Mouse (Mus musculus): ENCODE data around the gene Mef2c. TPM values are rescaled to one million over a fixed set of nuclear protein-coding genes. Genes with fewer than 3 reads are reported as not detected.

Mef2c gene
- total RNA-seq, 2 experiments from 2014 or later: 95.1 to 105 TPM

DNA sequence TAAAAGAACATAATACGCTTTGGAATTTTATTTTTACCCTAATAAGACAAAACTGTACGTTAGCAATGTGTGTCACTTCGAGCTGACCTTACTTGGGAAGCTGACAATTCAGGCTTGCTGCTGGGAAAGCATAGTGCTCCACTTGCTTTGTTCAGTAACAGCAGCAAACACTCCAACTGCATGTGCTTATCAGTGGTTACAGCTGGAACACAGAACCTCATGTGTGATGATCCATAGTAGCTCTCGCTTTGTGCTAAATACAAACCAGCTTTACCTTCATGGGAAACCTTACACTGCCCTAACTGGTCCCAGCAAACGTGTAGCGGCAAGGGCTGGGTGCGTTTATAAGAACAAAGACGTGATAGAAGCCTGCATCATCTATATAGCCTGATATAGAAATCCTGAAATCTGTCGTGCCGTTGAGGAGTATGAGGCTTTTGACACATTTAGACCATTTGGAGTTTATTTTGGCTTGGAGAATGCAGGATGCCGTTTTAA is 65.0 kb downstream of the Mef2c start:
- no peak for ATAC-seq (replicated peaks; ENCODE audit: poor library complexity)

- peak; percentile 90 for ATAC-seq (replicated peaks; ENCODE audit: poor library complexity)
These were observed 68.2 kb downstream of the Mef2c start for GRCm38 (mm10) chr13:83571973-83572447.

DNA sequence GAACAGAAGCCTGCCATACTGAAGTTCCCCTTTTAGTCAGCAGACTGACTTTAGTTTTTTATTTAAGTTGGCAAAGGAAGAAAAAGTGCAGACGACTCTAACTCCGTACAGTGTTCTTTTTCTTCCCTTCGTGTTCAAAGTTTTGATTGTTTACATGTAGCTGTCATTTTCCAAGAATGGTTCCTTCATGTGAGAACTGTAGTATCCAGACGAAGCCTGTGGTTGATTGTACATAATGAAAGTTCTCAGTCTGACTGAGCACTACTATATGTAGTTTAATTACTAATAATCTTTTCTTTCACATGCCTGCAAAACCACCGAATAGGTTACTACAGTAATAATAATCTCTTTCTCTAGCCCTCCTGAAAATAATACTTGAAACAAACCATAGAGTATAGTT is 68.6 kb downstream of the Mef2c start:
- ATAC-seq (replicated peaks; ENCODE audit: poor library complexity): no peak

GRCm38 (mm10) chr13:83573327-83573726 is 69.5 kb downstream of the Mef2c start:
- ATAC-seq (replicated peaks; ENCODE audit: poor library complexity): no peak

DNA sequence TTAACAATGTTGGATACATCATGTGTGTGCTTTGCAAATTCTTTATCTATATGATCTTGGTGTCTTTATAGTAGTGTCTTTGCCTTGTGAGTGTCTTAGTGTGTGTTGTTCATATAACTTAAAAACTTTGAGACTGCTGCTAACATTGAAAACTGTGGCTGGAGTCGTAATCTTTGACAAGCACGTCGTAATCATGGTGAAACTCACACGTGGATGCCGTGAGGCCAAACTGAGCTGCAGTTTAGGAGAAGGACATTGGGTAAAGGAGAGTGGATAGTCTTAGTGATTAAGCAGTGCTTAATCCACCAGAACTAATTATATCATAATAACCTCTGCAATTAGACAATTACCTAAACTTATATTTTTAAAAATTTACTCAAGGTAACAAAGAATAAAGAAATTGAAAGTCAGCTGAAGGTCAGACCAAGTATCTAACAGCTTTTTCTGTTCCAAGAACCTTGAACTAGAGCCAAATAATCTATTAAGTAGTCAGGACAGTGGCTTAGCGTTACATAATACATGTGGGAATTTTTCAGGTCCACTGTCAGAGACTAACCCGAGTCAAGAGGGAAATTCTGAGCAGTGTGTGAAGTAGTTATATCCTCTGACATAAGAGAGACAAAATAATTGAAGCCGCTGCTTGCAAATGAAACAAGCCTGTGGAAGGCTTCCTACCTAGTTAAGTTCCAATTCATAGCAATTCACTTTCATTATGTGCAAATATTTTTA is 70.2 kb downstream of the Mef2c start:
- ATAC-seq (replicated peaks; ENCODE audit: poor library complexity): 0 out of 2 replicates have a peak, but pooled peaks have one; percentile 18

DNA sequence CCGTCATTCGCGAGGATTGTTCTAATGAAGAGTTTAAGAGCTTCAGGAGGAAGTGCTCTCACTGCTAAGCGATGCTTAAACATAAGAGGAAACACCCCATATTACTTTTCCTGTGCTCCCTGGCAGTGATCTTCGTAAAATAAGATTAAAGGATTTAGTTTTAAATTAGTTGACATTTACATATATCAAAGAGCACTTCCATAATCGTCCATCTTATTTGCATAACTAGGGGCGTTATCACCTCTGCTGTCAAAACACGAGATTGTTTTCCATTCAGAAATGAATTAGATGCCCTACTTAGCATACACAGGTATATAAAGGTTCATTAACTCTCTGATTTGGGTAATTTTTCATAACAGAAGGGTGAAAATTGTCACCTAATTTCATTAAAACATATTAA is 71.0 kb downstream of the Mef2c start:
- ATAC-seq (replicated peaks; ENCODE audit: poor library complexity): no peak

DNA sequence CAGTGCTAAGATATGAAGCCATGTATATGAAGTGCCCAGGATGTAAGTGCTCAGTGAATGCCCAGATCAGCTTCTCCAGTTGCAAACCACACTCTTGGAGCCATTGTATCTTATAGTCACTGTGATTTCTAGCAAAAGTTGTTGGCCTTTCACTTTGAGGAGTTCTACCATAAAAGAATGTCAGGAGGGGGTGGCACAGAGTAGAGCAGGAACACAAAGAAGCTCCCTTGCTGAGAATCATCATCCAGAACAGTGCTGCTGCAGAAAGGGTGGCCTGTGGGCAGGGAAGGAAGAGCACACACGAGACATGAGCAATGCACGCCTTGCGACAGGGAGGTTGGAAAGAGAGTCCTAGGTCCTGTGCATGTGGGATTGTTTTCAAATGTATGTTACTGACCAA is 75.6 kb downstream of the Mef2c start:
- ATAC-seq (replicated peaks; ENCODE audit: poor library complexity): no peak

DNA sequence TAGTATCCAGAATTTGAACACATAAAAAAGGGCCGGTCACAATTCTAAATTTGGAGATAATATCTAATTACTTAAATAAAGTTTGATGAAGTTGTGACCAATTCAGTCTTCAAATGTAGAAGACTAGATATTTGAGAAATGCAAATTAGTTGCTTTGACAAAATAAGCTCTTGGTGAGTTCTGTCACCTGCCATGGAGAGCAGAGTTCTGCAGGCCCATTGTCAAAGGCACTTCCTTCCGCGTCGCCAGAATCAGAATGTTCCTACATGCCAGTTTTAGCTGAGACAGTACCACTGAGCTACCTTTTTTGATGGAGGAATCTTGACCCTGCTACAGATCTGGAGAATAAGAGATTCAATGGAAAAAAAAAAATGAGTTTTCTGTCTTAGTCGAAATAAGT is 77.0 kb downstream of the Mef2c start:
- no peak for ATAC-seq (replicated peaks; ENCODE audit: poor library complexity)

GRCm38 (mm10) chr13:83582564-83582963 is 78.7 kb downstream of the Mef2c start:
- ATAC-seq (replicated peaks; ENCODE audit: poor library complexity): 0 out of 2 replicates have a peak, but pooled peaks have one; percentile 29

- ATAC-seq (replicated peaks; ENCODE audit: poor library complexity): no peak
These were observed 80.0 kb downstream of the Mef2c start for GRCm38 (mm10) chr13:83583881-83584280.

DNA sequence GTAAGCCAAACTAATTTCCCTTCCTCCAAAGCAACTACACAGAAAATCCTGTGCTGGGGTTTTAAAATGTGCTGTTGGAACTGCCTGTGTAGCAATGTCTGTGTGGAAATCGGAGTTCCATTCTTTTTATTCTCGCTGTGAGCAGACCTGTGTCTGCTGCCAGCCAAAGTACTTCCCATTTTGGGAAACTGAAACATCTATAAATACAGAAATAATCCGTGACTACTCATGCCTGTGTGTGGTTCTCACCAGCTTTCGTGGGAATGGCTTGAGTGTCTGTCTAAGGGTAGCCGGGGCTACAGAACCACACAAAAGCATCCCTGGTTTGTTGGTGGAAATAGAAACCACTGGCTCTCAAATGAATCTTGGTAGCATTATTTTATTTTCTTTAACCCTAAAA is 81.5 kb downstream of the Mef2c start:
- ATAC-seq (replicated peaks; ENCODE audit: poor library complexity): peak; percentile 88

- ATAC-seq (replicated peaks; ENCODE audit: poor library complexity): no peak
These were observed 84.4 kb downstream of the Mef2c start for GRCm38 (mm10) chr13:83588186-83588585.

DNA sequence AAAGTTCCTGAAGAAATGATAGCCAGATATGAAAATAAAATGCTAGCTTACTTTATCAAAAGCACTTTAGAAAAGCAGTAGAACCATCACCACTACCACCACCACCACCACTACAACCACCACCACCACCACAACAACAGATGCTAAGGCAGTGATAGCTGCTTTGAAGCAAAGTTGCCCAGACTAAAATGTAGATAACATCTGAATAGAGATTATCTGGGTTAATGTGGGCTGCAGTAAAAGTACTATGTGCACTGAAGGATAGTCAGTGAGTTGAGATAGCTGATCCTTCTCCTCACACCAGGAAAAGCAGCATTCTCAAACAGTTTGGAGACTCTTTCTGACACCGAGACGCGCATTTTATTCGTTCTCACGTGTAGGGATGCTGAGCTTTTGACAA is 87.1 kb downstream of the Mef2c start:
- ATAC-seq (replicated peaks; ENCODE audit: poor library complexity): peak; percentile 61

DNA sequence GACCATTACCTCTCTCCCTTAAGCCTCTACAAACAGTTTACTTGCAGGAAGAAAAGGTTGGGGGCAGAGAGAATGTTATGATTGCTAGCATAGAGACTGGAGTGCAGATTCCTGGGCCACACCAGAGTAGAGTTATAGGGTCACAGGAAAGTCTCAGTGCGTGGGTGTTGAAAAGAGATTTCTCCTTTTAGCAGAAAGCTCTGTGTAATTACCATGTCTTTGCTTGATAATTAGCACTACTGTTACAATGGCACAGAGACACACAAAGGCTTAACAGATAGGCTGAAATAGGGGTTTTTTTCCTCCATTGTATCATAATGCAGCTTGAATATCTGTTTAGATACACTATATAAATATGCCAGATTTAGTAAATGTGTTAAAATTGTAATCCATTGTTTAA is 91.6 kb downstream of the Mef2c start:
- no peak for ATAC-seq (replicated peaks; ENCODE audit: poor library complexity)

DNA sequence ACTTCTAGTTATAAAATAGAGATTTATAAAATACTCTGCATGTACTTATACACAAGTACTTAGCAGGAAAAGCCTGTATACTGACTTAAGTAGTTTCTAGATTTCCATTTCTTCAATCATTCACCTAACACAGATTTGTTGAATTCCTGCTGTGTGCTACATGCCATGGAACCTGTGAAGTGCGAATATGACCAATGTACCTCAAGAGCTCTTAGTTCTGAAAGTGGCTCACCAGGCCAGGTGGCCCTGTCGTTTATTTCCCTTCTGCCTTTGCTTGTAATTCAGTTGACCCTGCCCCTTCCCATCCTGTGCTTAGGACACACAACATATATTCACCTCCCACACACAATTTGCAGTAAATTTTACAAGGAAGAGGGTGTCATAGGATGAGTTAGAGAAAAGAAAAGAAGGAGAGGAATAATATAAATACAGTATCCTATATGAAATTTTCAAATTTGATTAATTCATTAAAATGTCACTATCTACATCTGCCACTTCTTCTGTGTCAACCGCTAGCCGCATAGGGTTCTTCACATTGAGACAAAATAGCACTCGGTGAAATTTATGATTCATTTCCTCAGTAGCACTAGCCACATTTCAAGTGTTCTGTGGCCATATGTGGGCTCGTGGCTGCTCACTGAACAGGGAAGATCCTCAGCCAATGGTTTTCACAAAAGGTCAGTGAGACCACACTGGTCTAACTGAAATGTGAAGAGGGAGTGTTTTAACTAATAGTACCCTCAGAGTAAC is 93.3 kb downstream of the Mef2c start:
- ATAC-seq (replicated peaks; ENCODE audit: poor library complexity): peak; percentile 43

GRCm38 (mm10) chr13:83597739-83598210 is 93.9 kb downstream of the Mef2c start:
- ATAC-seq (replicated peaks; ENCODE audit: poor library complexity): no peak

DNA sequence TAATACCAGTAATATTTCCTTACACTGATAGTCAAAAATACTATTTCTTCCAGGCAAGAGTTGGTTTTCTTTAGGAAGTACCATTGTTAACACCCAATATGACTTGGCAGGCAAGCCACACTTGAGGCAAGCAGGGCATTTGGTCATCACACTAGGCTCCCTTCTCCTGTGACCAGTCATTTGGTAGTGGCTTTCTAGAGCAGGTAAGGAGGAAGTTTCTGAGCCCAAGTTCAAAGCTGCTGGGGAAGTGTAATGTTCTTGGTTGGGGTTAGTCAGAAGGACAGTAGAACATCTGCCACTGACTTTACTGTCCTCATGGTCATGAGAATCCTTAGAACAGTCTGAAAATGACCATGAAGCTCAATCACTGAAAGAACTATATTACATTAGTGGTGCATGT is 96.5 kb downstream of the Mef2c start:
- ATAC-seq (replicated peaks; ENCODE audit: poor library complexity): no peak

DNA sequence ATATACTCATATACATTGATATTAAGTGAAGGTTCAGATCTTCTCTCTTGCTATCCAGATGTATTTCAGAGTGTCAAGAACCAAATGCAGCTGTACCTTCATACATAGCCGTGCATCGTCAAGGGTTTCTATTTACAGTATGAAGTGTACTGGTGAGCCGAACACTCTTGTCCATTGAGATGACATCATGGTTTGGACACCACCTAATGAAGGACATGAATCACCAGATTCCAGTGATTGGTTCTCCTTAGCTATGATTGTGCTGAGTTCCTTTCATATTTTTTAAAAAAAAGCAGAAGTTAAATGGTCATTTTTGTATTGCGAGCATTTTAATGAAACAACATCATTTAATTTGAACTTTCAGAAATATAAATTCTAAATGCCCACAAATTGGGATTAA is 97.9 kb downstream of the Mef2c start:
- peak; percentile 56 for ATAC-seq (replicated peaks; ENCODE audit: poor library complexity)

GRCm38 (mm10) chr13:83603373-83604265 is 99.8 kb downstream of the Mef2c start:
- ATAC-seq (replicated peaks; ENCODE audit: poor library complexity): peak; percentile 26; the same call in 1 of the 2 replicates

DNA sequence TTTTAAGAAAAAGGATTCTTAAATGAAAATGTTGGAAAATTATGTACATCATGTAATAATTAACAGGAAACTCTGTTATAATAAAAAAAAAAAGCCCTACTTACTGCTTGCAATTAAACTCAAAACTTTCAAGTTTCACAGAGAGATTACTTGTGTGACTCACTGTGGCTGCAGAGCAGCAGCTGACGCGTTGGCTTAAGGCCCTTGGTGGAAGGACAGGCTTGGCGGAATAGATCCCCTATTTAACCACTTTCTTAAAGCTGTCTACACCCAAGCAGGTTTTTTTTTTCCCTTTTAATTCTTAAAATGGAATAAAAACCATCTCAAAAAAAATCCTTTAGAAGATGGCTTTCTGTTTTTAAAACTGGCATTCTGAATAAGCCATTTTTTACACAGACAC is 100.5 kb downstream of the Mef2c start:
- ATAC-seq (replicated peaks; ENCODE audit: poor library complexity): peak; percentile 34

DNA sequence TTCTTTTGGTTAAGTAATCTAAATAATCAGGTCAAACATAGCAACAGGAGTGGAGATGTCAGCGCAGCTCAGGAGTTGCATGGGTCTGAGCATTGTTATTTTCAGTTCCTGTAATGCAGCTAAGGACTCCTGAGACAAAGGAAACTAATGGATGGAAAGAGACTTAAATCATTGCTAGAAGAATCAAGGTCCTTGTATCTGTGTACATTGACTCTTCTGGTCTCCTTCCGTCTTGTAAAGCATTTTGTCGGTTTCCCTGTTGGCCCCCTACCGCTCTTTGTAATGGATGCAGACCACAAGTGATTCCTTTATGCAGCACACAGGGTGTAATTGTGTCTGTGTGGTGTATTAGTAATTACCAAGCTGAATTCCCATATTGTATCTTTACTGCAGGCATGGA is 101.0 kb downstream of the Mef2c start:
- ATAC-seq (replicated peaks; ENCODE audit: poor library complexity): peak; percentile 6
